Mouse (Mus musculus) frontal cortex, postnatal 14 days (tissue): ENCODE data around the gene Safb2.

Experiments used
- DNase-seq, 2 experiments: peaks; one replicate each; pipeline ENCODE4 v3.0.0; 2022; ENCODE audit warnings: low spot score in 2 of 2

The Safb2 gene

DNA sequence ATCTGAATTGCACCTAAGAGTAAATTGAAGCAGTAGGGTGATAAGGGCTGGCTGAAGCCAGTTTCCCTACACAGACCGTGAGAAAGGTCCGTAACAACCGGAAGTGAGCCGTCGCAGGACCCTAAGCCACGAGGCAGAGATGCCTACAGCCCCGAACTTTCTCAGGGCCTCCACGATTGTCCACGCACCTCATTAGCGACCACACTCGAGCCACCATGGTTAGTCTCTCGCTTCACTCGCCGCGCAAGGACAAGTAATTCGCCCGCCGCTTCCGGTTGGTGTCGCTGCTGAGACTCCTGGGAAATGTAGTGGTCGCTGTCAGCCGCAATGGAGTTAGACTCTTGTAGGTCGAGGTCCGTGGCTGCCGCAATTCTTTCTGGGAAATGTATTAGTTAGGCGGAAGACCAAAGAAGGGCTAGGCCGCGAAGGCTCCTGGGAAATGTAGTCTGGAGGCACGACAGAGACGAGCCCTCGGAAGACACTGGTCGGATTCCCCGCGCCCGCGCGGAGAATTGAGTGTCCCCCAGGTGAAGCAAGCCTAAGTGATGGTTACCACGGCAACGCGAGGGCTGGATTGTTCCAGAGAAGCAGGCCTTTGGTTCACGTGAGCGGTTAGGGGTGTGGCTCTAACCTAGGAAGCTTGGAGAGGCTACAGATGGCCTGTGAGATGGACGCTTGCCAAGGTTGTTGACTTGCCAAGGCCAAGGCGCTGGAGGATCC, 25.2 kb upstream of the Safb2 start, which contains the start of gene 2410015M20Rik:
2410015M20Rik (minus strand) TSS at position 320 of the 720 bp plus-strand sequence.
- DNase-seq: peak; percentile 96

- no peak for DNase-seq
Observed at GRCm38 (mm10) chr17:56608699-56609098, 24.3 kb upstream of the Safb2 start.

DNA sequence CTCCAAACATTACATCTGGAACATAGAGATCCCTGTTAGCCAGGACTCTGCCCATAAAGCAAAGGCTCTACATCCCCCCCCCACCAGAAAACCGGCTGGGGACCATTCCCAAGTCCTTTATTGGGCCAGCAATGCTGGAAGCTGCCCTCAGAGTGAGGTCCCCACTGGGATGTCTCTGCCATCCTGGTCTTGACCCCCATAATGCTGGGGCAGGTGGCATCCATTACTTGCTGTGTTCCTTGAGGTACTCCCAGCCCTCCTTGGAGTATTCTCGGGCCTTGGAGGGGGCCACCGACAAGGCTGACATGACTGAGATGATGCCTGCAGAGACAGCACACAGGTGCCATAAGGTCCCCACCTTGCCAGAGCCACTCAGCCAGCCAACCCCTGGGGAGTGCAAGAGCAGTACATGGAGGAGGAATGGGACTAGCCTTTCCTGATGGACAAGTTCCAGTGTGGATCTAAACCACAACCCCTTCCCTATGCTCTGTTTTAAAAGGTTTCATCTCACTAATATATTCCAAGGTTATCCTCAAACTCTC, 23.2 kb upstream of the Safb2 start:
- no peak for DNase-seq

DNA sequence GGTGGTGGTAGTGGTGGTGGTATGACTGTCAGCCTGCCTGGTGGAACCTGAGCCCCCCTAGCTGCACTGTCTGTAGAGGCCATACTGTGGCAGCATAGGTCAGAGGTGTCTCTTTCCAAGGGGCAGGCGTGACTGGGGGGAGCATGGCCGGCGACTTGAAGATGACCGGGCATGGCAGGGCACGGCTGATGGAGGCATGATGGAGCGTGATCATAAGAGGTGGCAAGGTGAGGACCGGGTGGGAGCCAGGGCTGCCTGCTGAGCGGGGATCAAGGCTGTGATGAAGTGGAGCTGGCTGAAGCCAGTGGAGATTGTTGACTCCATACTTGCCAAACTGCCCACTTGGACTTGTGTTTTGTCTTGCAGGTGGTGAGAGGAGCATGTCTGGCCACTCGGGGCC, 21.0 kb upstream of the Safb2 start:
- no peak for DNase-seq

DNA sequence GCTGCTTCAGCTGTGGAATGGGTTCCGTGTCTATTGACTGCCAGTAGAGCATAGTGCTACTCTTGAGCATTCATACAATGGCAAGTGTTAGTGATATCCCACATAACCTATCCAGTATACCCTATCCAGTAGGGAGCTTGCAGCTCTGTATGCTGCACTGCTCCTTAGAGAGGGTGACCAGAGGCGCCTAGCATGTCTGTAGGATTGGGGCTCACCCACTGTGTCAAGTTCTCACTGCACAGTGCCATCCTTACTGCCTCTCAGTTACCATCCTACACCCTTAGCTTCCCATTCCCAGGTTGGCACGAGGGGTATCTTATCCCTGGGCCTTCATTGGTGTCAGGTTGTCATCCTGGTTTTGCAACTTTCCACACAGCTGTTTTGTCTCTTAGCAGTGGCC, 20.0 kb upstream of the Safb2 start:
- DNase-seq: no peak

DNA sequence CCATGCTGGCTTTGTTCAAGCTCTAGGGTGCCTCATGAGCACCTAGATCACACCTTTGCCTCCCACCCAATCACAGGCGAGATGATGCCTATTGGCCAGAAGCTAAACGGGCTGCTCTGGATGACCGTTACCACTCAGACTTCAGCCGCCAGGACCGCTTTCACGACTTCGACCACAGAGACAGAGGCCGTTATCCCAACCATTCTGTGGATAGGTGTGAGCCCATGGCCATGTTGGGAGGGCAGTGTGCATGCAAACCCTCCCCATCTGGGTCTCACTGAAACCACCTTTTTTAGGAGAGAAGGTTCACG, 19.6 kb upstream of the Safb2 start:
- no peak for DNase-seq

GRCm38 (mm10) chr17:56603186-56604069, 19.0 kb upstream of the Safb2 start:
- DNase-seq: no peak

- DNase-seq: no peak
Observed at GRCm38 (mm10) chr17:56593527-56594271, 9.3 kb upstream of the Safb2 start.

DNA sequence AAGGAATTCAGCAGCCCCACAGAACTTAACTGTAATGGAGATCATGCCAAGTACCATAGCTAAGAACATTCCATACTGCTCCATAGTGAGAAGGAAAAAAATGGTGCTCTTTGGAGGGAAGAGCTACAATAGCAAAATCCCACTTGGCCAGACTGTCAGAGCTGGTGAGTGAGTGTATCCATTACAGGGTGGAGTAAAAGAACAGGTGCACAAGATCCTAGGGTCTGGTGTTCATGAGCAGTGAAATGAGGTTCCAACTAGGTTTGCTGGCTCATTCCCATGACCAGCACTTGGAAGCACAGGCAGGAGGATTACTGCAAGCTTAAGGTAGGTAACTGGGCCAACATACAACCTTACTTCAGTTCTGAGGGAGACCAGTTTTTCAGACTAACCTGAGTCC, 8.2 kb upstream of the Safb2 start:
- DNase-seq: no peak

DNA sequence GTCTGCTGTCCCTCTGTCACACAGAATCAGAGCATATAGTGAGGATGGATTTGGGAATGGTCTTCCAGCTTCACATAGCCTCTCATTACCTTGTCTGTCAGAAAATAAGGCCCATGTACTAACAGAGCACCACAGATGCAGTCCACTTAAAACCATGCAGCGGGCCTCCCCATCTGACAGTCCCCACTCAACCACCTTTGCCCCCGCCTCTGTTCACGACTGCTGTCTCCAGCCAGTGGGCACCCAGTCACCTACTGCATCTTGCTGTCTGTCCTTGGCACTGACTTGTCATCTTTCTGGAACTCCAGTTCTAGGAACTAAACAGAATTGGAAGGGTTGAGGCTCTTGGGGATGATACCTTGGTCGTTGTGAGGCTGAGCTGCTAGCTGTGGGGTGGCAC, 4.5 kb upstream of the Safb2 start:
- no peak for DNase-seq

GRCm38 (mm10) chr17:56587773-56588172, 3.4 kb upstream of the Safb2 start:
- DNase-seq: no peak

DNA sequence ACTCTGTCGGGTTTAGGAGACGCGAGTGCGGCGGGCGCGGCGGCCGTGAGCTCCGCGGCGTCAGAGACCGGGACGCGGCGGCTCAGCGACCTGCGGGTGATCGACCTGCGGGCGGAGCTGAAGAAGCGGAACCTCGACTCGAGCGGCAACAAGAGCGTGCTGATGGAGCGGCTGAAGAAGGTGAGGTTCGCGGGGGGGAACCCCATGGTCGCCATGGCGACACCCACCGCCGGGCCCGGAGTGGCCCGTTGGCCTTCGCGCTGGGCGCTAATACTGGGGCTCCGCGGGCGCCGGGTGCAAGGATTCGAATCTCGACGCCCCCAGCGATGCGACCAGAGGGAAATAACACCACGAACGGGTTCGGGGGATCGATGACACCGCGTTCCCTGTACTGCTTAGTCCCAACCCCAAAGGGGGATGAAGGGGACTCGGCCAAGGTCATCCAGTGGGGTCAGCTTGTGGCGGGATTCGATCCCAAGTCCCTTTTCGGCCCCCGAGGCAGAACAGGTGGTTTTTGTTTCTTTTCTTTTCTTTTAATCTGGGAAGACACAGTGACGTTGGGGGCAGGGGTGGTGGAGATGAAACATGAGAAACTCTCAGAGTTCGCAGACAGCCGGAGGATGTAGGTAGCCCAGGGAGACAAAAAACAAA, 911 bp upstream of the Safb2 start:
- no peak for DNase-seq

DNA sequence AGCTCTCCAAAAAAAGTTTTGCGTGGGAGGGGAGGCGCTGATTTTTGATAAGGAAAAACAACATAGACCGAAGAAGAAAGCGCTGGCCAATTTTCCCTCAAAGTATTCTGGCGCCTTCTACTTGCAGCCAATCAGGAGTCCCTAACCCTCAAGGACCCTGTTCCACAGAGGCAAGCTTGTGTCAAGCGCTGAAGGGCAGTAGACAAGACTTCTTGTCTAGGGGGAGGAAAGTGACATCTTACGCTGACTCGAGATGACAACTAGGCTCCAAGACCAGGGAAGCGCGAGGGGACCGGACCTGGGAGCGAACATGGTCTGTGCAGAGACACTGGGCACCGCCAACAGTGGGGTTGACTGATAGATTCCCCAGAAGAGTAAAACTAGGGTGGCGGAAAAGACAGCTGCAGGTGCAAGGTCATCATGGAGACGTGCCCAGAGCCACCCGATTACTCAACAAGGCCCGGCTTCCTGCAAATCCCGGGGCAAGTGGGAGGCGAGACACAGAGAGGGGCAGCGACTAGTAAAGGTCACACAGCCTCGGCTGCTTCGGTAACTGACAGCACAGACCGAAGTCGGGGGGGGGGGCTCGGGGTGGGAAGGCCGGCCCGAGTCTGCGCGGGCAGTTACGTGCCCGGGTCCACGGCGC, 651 bp downstream of the Safb2 start:
- DNase-seq: peak; percentile 40 to 50

- no peak for DNase-seq
Observed at GRCm38 (mm10) chr17:56583071-56583470, 1.3 kb downstream of the Safb2 start.

- no peak for DNase-seq
Observed at GRCm38 (mm10) chr17:56572939-56573338, 11.4 kb downstream of the Safb2 start.

GRCm38 (mm10) chr17:56572154-56572553, 12.2 kb downstream of the Safb2 start:
- DNase-seq: no peak

- DNase-seq: no peak
Observed at GRCm38 (mm10) chr17:56570287-56570686, 14.1 kb downstream of the Safb2 start.

- DNase-seq: no peak
Observed at GRCm38 (mm10) chr17:56567370-56567769, 17.0 kb downstream of the Safb2 start.

DNA sequence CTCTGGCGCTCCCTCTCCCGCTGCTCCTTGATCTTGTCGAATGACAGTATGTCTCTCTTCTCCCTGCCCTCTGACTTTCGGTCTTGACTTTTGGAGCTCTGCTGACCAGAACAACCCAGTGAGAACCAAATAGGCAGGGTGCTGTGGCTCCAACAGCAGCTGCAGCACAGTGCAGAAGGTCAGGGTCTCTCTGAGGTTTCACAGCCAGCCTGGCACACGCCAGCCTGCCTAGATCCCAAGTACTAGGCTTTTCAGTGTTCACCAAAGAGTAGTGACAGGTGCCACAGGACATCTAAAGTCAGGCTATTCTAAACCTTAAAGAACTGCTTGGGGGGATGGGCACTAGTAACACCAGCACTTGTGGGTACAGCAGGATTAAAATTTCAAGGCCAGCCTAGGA, 17.5 kb downstream of the Safb2 start:
- DNase-seq: no peak

GRCm38 (mm10) chr17:56566293-56566692, 18.1 kb downstream of the Safb2 start:
- no peak for DNase-seq

- no peak for DNase-seq
Observed at GRCm38 (mm10) chr17:56561866-56562265, 22.5 kb downstream of the Safb2 start.
